Mouse (Mus musculus): ENCODE measurements at regions not wholly inside any gene's neighbourhood (a gene's known extent, or its start where the extent isn't known, plus 50 kb on each side); places are given as distances from the start of the nearest gene placed in this dataset.

GRCm38 (mm10) chr1:169051863-169052257, 479.4 kb downstream of the Nuf2 start:
- DNase-seq (ENCODE audit: low read depth, low spot score), result no peak

GRCm38 (mm10) chr1:169051085-169051862, 480.0 kb downstream of the Nuf2 start:
- no peak for DNase-seq (ENCODE audit: low read depth, low spot score)

- no peak for DNase-seq (ENCODE audit: low read depth, low spot score)
Measured at GRCm38 (mm10) chr1:169049846-169050245, 481.4 kb downstream of the Nuf2 start.

GRCm38 (mm10) chr1:169046791-169047525, 484.3 kb downstream of the Nuf2 start:
- no peak for DNase-seq (ENCODE audit: low read depth, low spot score)

GRCm38 (mm10) chr1:169033517-169033916, 497.7 kb downstream of the Nuf2 start:
- no peak for DNase-seq (ENCODE audit: low read depth, low spot score)

GRCm38 (mm10) chr1:169031849-169032542, 499.3 kb downstream of the Nuf2 start:
- no peak for DNase-seq (ENCODE audit: low read depth, low spot score)

GRCm38 (mm10) chr1:169027706-169028105, 503.6 kb downstream of the Nuf2 start:
- DNase-seq (ENCODE audit: low read depth, low spot score), result peak; percentile 22

- DNase-seq (ENCODE audit: low read depth, low spot score), result no peak
Measured at GRCm38 (mm10) chr1:169027241-169027640, 504.0 kb downstream of the Nuf2 start.

GRCm38 (mm10) chr1:169024531-169024930, 506.7 kb downstream of the Nuf2 start:
- DNase-seq (ENCODE audit: low read depth, low spot score), result no peak

- DNase-seq (ENCODE audit: low read depth, low spot score), result peak; percentile 72
Measured at GRCm38 (mm10) chr1:168991506-168992244, 539.6 kb downstream of the Nuf2 start.

- DNase-seq (ENCODE audit: low read depth, low spot score), result no peak
Measured at GRCm38 (mm10) chr1:168975037-168975698, 543.1 kb upstream of the Pbx1 start.

GRCm38 (mm10) chr1:168969402-168969801, 537.3 kb upstream of the Pbx1 start:
- DNase-seq (ENCODE audit: low read depth, low spot score), result no peak

- DNase-seq (ENCODE audit: low read depth, low spot score), result no peak
Measured at GRCm38 (mm10) chr1:168967334-168967733, 535.3 kb upstream of the Pbx1 start.

GRCm38 (mm10) chr1:168964467-168964904, 532.4 kb upstream of the Pbx1 start:
- peak; percentile 8 for DNase-seq (ENCODE audit: low read depth, low spot score)

GRCm38 (mm10) chr1:168950947-168951346, 518.9 kb upstream of the Pbx1 start:
- DNase-seq (ENCODE audit: low read depth, low spot score), result no peak

- no peak for DNase-seq (ENCODE audit: low read depth, low spot score)
Measured at GRCm38 (mm10) chr1:168924100-168924815, 492.2 kb upstream of the Pbx1 start.

- no peak for DNase-seq (ENCODE audit: low read depth, low spot score)
Measured at GRCm38 (mm10) chr1:168918331-168919076, 486.4 kb upstream of the Pbx1 start.

GRCm38 (mm10) chr1:168908684-168909175, 476.7 kb upstream of the Pbx1 start:
- peak; percentile 52 for DNase-seq (ENCODE audit: low read depth, low spot score)

GRCm38 (mm10) chr1:168908192-168908591, 476.1 kb upstream of the Pbx1 start:
- DNase-seq (ENCODE audit: low read depth, low spot score), result no peak
